Mouse (Mus musculus) intestine, embryonic 15.5 days (tissue): ENCODE measurements around the gene Angpt4. TPM values are rescaled to one million over a fixed set of nuclear protein-coding genes. Genes with fewer than 3 reads are reported as not detected.

Experiments used
- ATAC-seq: fragments of 200-750 bp; cut with Nextera tagmentation; 2 replicates; pipeline ENCODE4 v1.8.0; 2017; ENCODE audit warnings: moderate TSS enrichment, moderate library complexity
- H3K27ac ChIP-seq: fragments of 300-500 bp; sonication (generic); 2 replicates; pipeline ENCODE4 v1.5.1; 2015; ENCODE audit warnings: mild to moderate bottlenecking, inconsistent platforms
- H3K27me3 ChIP-seq: fragments of 300-500 bp; sonication (generic); replicated peaks from 2 replicates; pipeline ENCODE4 v1.6.1; 2015; ENCODE audit warnings: inconsistent platforms
- H3K36me3 ChIP-seq: fragments of 300-500 bp; sonication (generic); 2 replicates; pipeline ENCODE4 v1.6.1; 2015; ENCODE audit warnings: inconsistent platforms
- H3K4me1 ChIP-seq: fragments of 300-500 bp; sonication (generic); replicated peaks from 2 replicates; pipeline ENCODE4 v1.6.1; 2015; ENCODE audit warnings: inconsistent platforms
- H3K4me2 ChIP-seq: fragments of 300-500 bp; sonication (generic); replicated peaks from 2 replicates; pipeline ENCODE4 v1.6.1; 2015; ENCODE audit warnings: mild to moderate bottlenecking, inconsistent platforms
- H3K4me3 ChIP-seq: fragments of 300-500 bp; sonication (generic); replicated peaks from 2 replicates; pipeline ENCODE4 v1.5.1; 2015; ENCODE audit warnings: inconsistent platforms
- H3K9ac ChIP-seq: fragments of 300-500 bp; sonication (generic); 2 replicates; pipeline ENCODE4 v1.6.1; 2015; ENCODE audit warnings: inconsistent platforms
- H3K9me3 ChIP-seq: fragments of 300-500 bp; sonication (generic); 2 replicates; pipeline ENCODE4 v1.6.1; 2016; ENCODE audit warnings: inconsistent platforms
- WGBS: fragments of 180-500 bp; shearing (Covaris S2); methylation state at CpG from one replicate; pipeline ENCODE4 v1.1.7; 2015; 5-methylcytosine and 5-hydroxymethylcytosine counted together
- polyA plus RNA-seq: library from polyadenylated mRNA; unstranded; fragments of >200 nt; fragmentation: Nextera tagmentation; extraction: Ambion mirVana; gene quantifications from 2 replicates; pipeline ENCODE4 v1.2.1, GENCODE M21; 2015

Gene Angpt4
- polyA plus RNA-seq, 1 experiment from 2014 or later: 1.1 TPM

DNA sequence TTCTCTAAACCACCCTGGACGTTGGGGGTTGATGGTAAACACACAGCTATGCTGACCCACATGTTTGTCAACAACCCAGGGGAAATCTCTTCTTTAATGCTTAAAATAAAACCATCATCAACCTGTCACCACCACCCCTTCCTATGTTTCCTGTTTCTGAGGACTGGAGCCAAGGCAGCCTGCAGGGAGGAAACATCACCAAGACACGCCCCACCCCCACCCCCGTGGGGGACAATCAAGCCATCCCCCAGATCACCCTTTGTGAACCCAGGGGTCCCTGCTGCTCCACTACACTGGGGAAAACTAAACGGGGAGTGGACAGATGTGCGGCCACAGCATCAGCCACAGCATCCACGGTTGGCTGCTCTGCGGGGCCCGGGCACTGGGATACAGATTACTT, 57.4 kb downstream of the Angpt4 start:
- Histone ChIP-seq H3K9ac (no peak overlapping the region), H3K4me3 (no peak overlapping the region), H3K27me3 (no peaks in the 10 kb centered on the region), H3K4me2 (no peak overlapping the region), H3K4me1 (peaks cover 42% of the 10 kb centered on the region), H3K36me3 (no peaks in the 10 kb centered on the region), H3K27ac (no peak overlapping the region), H3K9me3 (no peaks in the 10 kb centered on the region)
- WGBS: 80% methylated on average over 8 of the region's 8 CpGs
- ATAC-seq: no peak

GRCm38 (mm10) chr2:151968986-151969385, 58.0 kb downstream of the Angpt4 start:
- H3K4me1 ChIP-seq: peaks cover 43% of the 10 kb centered on the region
- no peak for ATAC-seq
- H3K36me3 ChIP-seq: no peaks in the 10 kb centered on the region
- no peaks in the 10 kb centered on the region for H3K27me3 ChIP-seq
- no peak overlapping the region for H3K27ac ChIP-seq
- no peak overlapping the region for H3K4me2 ChIP-seq
- no peaks in the 10 kb centered on the region for H3K9me3 ChIP-seq
- H3K9ac ChIP-seq: no peak overlapping the region
- WGBS: 91% methylated on average over 7 of the region's 7 CpGs
- no peak overlapping the region for H3K4me3 ChIP-seq

GRCm38 (mm10) chr2:151969396-151969795, 58.4 kb downstream of the Angpt4 start:
- Histone ChIP-seq H3K36me3 (no peaks in the 10 kb centered on the region), H3K4me1 (peaks cover 42% of the 10 kb centered on the region), H3K4me2 (no peak overlapping the region), H3K27ac (no peak overlapping the region), H3K4me3 (no peak overlapping the region), H3K9me3 (no peaks in the 10 kb centered on the region), H3K27me3 (no peaks in the 10 kb centered on the region), H3K9ac (no peak overlapping the region)
- no peak for ATAC-seq
- WGBS: 90% methylated on average over 6 of the region's 6 CpGs

GRCm38 (mm10) chr2:151970191-151971172, 59.5 kb downstream of the Angpt4 start:
- WGBS: 51% methylated on average over 53 of the region's 53 CpGs
- Histone ChIP-seq H3K9me3 (no peaks in the 10 kb centered on the region), H3K36me3 (no peaks in the 10 kb centered on the region), H3K4me1 (peaks cover 44% of the 10 kb centered on the region), H3K9ac (peak overlapping the region; percentile 18; the same call in 1 of the 2 replicates), H3K4me3 (peak overlapping the region; percentile 29), H3K27ac (no peak overlapping the region), H3K4me2 (peak overlapping the region; percentile 64), H3K27me3 (no peaks in the 10 kb centered on the region)
- ATAC-seq: peak; percentile 90

DNA sequence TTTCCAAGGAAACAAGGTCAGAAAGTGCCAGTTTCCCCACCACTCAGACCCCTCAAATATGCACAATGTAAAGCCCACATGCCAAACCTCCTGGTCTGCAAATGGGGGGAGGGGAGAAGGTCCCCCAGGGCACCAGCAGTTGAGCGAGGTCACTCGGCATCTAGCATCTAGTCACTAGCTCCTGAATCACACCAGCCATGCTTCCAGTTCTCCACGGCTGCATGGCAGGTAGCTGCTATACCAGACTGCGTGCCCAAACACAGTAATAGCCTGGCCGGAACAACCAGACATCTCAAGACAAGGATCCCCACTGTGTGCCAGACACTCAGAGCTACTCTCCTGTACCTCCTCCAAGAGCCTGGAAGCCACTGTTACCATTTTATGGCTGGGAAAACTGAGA, 60.7 kb downstream of the Angpt4 start:
- Histone ChIP-seq H3K4me3 (no peak overlapping the region), H3K36me3 (no peaks in the 10 kb centered on the region), H3K9ac (no peak overlapping the region), H3K4me1 (peaks cover 50% of the 10 kb centered on the region), H3K9me3 (no peaks in the 10 kb centered on the region), H3K27ac (no peak overlapping the region), H3K4me2 (no peak overlapping the region), H3K27me3 (no peaks in the 10 kb centered on the region)
- no peak for ATAC-seq
- 90% methylated on average over 5 of the region's 5 CpGs for WGBS

- no peaks in the 10 kb centered on the region for H3K9me3 ChIP-seq
- H3K4me3 ChIP-seq: peak overlapping the region; percentile 29
- ATAC-seq: 0 out of 2 replicates have a peak, but pooled peaks have one; percentile 15
- H3K27me3 ChIP-seq: no peaks in the 10 kb centered on the region
- H3K4me2 ChIP-seq: peak overlapping the region; percentile 68
- no peaks in the 10 kb centered on the region for H3K36me3 ChIP-seq
- peaks cover 58% of the 10 kb centered on the region for H3K4me1 ChIP-seq
- peak overlapping the region; percentile 22; the same call in 1 of the 2 replicates for H3K27ac ChIP-seq
- H3K9ac ChIP-seq: peak overlapping the region; percentile 23; the same call in 1 of the 2 replicates
- 30% methylated on average over 23 of the region's 23 CpGs for WGBS
Observed at GRCm38 (mm10) chr2:151972880-151973594, 62.0 kb downstream of the Angpt4 start.

- Histone ChIP-seq H3K9ac (peak overlapping the region; percentile 23; the same call in 1 of the 2 replicates), H3K27me3 (no peaks in the 10 kb centered on the region), H3K4me1 (peaks cover 65% of the 10 kb centered on the region), H3K4me2 (peak overlapping the region; percentile 68), H3K4me3 (peak overlapping the region; percentile 29), H3K36me3 (no peaks in the 10 kb centered on the region), H3K27ac (peak overlapping the region; percentile 22), H3K9me3 (no peaks in the 10 kb centered on the region)
- WGBS: 18% methylated on average over 36 of the region's 36 CpGs
- peak; percentile 40 for ATAC-seq
Observed at GRCm38 (mm10) chr2:151973595-151974562, 62.9 kb downstream of the Angpt4 start.

GRCm38 (mm10) chr2:151975295-151975694, 64.3 kb downstream of the Angpt4 start:
- Histone ChIP-seq H3K4me3 (no peak overlapping the region), H3K9me3 (no peaks in the 10 kb centered on the region), H3K9ac (no peak overlapping the region), H3K4me1 (peaks cover 69% of the 10 kb centered on the region), H3K27ac (no peak overlapping the region), H3K27me3 (no peaks in the 10 kb centered on the region), H3K36me3 (no peaks in the 10 kb centered on the region), H3K4me2 (no peak overlapping the region; the same call in 1 of the 2 replicates)
- WGBS: 86% methylated on average over 5 of the region's 5 CpGs
- no peak for ATAC-seq

- Histone ChIP-seq H3K4me1 (peaks cover 66% of the 10 kb centered on the region), H3K9me3 (no peaks in the 10 kb centered on the region), H3K27ac (no peak overlapping the region), H3K9ac (no peak overlapping the region), H3K36me3 (no peaks in the 10 kb centered on the region), H3K27me3 (no peaks in the 10 kb centered on the region), H3K4me3 (no peak overlapping the region), H3K4me2 (peak overlapping the region; percentile 25; the same call in 1 of the 2 replicates)
- peak; percentile 39 for ATAC-seq
- whole genome bisulfite sequencing: 71% methylated on average over 3 of the region's 3 CpGs
Observed at GRCm38 (mm10) chr2:151976067-151976466, 65.1 kb downstream of the Angpt4 start.

- WGBS: 72% methylated on average over 4 of the region's 4 CpGs
- Histone ChIP-seq H3K4me1 (peaks cover 56% of the 10 kb centered on the region), H3K4me2 (0 out of 2 replicates have a peak overlapping the region, but pooled peaks have one; percentile 2), H3K27me3 (no peaks in the 10 kb centered on the region), H3K36me3 (no peaks in the 10 kb centered on the region), H3K9ac (no peak overlapping the region), H3K9me3 (no peaks in the 10 kb centered on the region), H3K4me3 (no peak overlapping the region), H3K27ac (no peak overlapping the region)
- ATAC-seq: no peak
Observed at GRCm38 (mm10) chr2:151977689-151978440, 66.9 kb downstream of the Angpt4 start.

- no peaks in the 10 kb centered on the region for H3K9me3 ChIP-seq
- H3K4me2 ChIP-seq: peak overlapping the region; percentile 68
- H3K4me1 ChIP-seq: peaks cover 49% of the 10 kb centered on the region
- no peak overlapping the region for H3K27ac ChIP-seq
- no peak overlapping the region for H3K9ac ChIP-seq
- H3K36me3 ChIP-seq: no peaks in the 10 kb centered on the region
- H3K27me3 ChIP-seq: no peaks in the 10 kb centered on the region
- ATAC-seq: no peak
- WGBS: 73% methylated on average over 6 of the region's 6 CpGs
- H3K4me3 ChIP-seq: peak overlapping the region; percentile 76
Observed at GRCm38 (mm10) chr2:151978494-151978893, 67.5 kb downstream of the Angpt4 start.
